Mouse (Mus musculus) limb, embryonic 14.5 days (tissue): ENCODE results near the gene Oas1g. TPM values are rescaled to one million over a fixed set of nuclear protein-coding genes. Genes with fewer than 3 reads are reported as not detected.

Source experiments
- ATAC-seq: fragments of 200-750 bp; cut with Nextera tagmentation; 2 replicates; pipeline ENCODE4 v1.8.0; 2017; ENCODE audit warnings: low read depth, moderate number of reproducible peaks, moderate TSS enrichment; ENCODE audit not compliant: low FRiP score
- DNase-seq: peaks from one replicate; pipeline ENCODE4 v3.0.0-alpha.2; 2015; ENCODE audit warnings: low spot score
- H3K27ac ChIP-seq: fragments of 300-500 bp; sonication (generic); replicated peaks from 2 replicates; pipeline ENCODE4 v1.5.1; 2014; ENCODE audit warnings: low read depth, mild to moderate bottlenecking, low read length, moderate library complexity, mixed read lengths
- H3K27me3 ChIP-seq: fragments of 300-500 bp; sonication (generic); 2 replicates; pipeline ENCODE4 v1.6.1; 2014; ENCODE audit warnings: low read length, mixed read lengths; ENCODE audit not compliant: control insufficient read depth, insufficient read depth
- H3K36me3 ChIP-seq: fragments of 300-500 bp; sonication (generic); 2 replicates; pipeline ENCODE4 v1.6.1; 2014; ENCODE audit warnings: mild to moderate bottlenecking, low read length, moderate library complexity, mixed read lengths; ENCODE audit not compliant: control insufficient read depth, insufficient read depth
- H3K4me1 ChIP-seq: fragments of 300-500 bp; sonication (generic); 2 replicates; pipeline ENCODE4 v1.6.1; 2014; ENCODE audit warnings: antibody characterized with exemption, low read length, mixed read lengths; ENCODE audit not compliant: control insufficient read depth, insufficient read depth
- H3K4me2 ChIP-seq: fragments of 300-500 bp; sonication (generic); replicated peaks from 2 replicates; pipeline ENCODE4 v1.6.1; 2014; ENCODE audit warnings: low read depth, mild to moderate bottlenecking, low read length, moderate library complexity; ENCODE audit not compliant: severe bottlenecking
- H3K4me3 ChIP-seq: fragments of 300-500 bp; sonication (generic); replicated peaks from 2 replicates; pipeline ENCODE4 v1.5.1; 2014; ENCODE audit warnings: low read length
- H3K9ac ChIP-seq: fragments of 300-500 bp; sonication (generic); 2 replicates; pipeline ENCODE4 v1.6.1; 2014; ENCODE audit warnings: mild to moderate bottlenecking, low read depth, low read length, moderate library complexity; ENCODE audit not compliant: severe bottlenecking
- H3K9me3 ChIP-seq: fragments of 300-500 bp; sonication (generic); 2 replicates; pipeline ENCODE4 v1.6.1; 2016; ENCODE audit warnings: low read length; ENCODE audit not compliant: control insufficient read depth
- POLR2A ChIP-seq: fragments of 200-500 bp; IDR thresholded peaks from 2 replicates; pipeline ENCODE4 v1.8.0; 2012; ENCODE audit warnings: inconsistent platforms, mild to moderate bottlenecking, moderate library complexity, borderline replicate concordance; ENCODE audit not compliant: insufficient read depth, insufficient read length; ENCODE audit errors: extremely low read depth
- WGBS: fragments of 180-500 bp; shearing (Covaris S2); extraction: QIAGEN DNeasy Blood & Tissue Kit; methylation state at CpG from one replicate; pipeline ENCODE4 v1.1.7; 2014; 5-methylcytosine and 5-hydroxymethylcytosine counted together
- polyA plus RNA-seq, 2 experiments: library from polyadenylated mRNA; depleted of rRNA in 1 of 2; stranded (reverse) in 1 of 2; unstranded in 1 of 2; fragments of >200 nt; fragmentation: Nextera tagmentation in 1 of 2; extraction: Ambion mirVana in 1 of 2; gene quantifications; 2 replicates each; pipeline versions ENCODE4 v1.2.1 to v1.2.3; 2012 to 2014

The Oas1g gene
- polyA plus RNA-seq, 2 experiments: 0.72 TPM; not detected in 1

DNA sequence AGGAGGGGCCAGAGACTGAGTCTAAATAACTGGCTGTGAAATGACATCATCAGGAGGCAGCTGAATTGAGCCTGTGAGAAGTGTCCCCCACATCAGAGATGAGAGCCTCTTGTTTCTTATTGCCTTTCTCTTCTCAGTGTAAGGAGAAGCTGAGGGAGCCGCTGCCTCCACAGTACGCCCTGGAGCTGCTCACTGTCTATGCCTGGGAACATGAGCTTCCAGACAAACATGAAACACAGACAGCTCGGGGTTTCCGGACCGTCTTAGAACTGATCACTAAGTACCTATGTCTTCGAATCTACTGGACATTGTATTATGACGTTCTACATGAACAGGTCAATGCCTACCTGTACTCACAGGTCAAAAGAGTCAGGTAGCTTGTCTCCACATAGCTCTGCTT lies 16.6 kb downstream of the Oas1g start:
- Histone ChIP-seq H3K4me3 (no peak overlapping the region), H3K36me3 (no peaks in the 10 kb centered on the region), H3K27ac (no peak overlapping the region), H3K9me3 (no peaks in the 10 kb centered on the region), H3K27me3 (no peaks in the 10 kb centered on the region), H3K4me1 (no peaks in the 10 kb centered on the region), H3K9ac (no peak overlapping the region), H3K4me2 (no peak overlapping the region)
- 79% methylated on average over 7 of the region's 7 CpGs for WGBS
- DNase-seq (no peak), ATAC-seq (no peak)
- TF ChIP-seq POLR2A: no peak

DNA sequence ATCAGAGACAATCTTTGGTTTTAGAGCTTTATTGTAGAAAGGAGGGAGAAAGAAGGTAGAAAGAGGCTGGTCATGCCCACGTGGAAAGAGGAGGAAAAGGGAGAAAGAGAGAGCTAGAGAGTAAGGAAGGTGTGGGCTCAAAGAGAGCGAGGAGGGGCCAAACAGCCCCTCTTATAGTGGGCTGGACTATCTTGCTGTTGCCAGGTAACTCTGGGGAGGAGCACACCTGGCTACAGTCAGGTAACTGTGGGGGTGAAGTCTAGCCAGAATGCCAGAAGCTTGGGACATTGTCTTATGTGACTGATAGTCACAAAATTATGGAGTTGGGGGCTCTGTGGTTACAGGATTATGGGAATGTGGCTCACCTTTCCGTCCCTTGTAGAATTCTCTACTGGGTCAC lies 17.3 kb downstream of the Oas1g start:
- 67% methylated on average over 3 of the region's 3 CpGs for WGBS
- Histone ChIP-seq H3K4me2 (no peak overlapping the region), H3K27me3 (no peaks in the 10 kb centered on the region), H3K9me3 (no peaks in the 10 kb centered on the region), H3K4me3 (no peak overlapping the region), H3K36me3 (no peaks in the 10 kb centered on the region), H3K9ac (no peak overlapping the region), H3K4me1 (no peaks in the 10 kb centered on the region), H3K27ac (no peak overlapping the region)
- no peak for ATAC-seq
- TF ChIP-seq POLR2A: no peak
- no peak for DNase-seq

DNA sequence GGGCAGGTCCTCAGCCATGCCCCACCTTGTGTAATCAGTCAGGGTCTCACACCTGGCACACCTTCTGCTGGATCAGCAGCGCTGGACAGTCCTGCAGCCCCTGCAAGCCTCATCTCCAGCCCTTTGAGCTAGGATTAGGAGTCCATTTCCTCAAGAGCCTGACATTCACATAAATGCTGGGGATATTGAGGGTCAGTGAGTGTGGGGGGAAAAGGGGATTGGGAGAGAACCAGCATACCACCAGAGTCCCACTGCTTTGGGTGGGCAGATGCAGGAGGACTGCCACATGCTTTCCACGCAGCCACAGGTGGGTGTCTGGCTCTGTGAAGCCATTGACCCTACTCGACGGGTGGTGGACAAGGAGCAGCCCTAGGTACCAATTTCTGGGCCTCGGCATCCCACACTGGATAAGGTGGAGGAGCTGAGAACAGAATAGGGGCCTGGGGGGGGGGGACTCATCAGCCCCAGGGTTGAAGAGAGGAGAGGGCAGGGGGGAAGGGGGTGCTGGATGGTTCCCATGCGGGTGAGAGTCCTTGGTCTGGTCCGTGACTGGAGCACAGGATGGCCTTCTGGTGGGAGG lies 17.9 kb downstream of the Oas1g start:
- H3K9ac ChIP-seq: no peak overlapping the region
- DNase-seq: no peak
- 79% methylated on average over 7 of the region's 7 CpGs for WGBS
- no peaks in the 10 kb centered on the region for H3K36me3 ChIP-seq
- no peaks in the 10 kb centered on the region for H3K4me1 ChIP-seq
- no peaks in the 10 kb centered on the region for H3K27me3 ChIP-seq
- H3K27ac ChIP-seq: no peak overlapping the region
- no peaks in the 10 kb centered on the region for H3K9me3 ChIP-seq
- no peak for TF ChIP-seq POLR2A
- no peak for ATAC-seq
- no peak overlapping the region for H3K4me3 ChIP-seq
- H3K4me2 ChIP-seq: no peak overlapping the region

DNA sequence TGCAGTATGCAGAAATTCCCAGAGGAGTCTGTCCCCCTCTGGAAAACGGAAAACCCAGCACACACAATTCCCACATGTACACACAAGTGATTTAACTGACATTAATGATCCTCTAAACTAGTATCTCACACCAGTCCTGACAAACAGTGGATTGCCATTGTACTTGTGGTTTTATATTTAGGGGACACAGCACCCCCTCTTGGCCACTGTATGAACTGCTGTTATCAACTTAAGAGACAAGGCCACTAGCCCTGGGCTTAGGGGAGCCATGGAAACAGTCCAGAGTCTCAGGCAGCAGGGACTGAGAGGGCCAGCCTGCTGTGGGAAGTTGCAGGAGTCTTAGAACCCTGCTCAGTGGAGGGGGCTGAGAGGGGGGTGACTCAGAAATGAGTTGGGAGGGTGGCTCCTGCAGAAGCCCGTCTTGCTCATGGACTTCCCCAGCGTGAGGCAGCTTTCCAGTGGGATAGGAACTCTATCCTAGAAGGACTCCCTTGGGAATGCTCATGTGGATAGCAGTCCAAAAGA lies 22.0 kb downstream of the Oas1g start:
- H3K9me3 ChIP-seq: no peaks in the 10 kb centered on the region
- DNase-seq (no peak), ATAC-seq (no peak)
- no peak overlapping the region for H3K4me2 ChIP-seq
- TF ChIP-seq POLR2A: no peak
- no peaks in the 10 kb centered on the region for H3K36me3 ChIP-seq
- no peak overlapping the region for H3K4me3 ChIP-seq
- no peak overlapping the region for H3K27ac ChIP-seq
- no peaks in the 10 kb centered on the region for H3K4me1 ChIP-seq
- no peak overlapping the region for H3K9ac ChIP-seq
- no peaks in the 10 kb centered on the region for H3K27me3 ChIP-seq
- 67% methylated on average over 3 of the region's 3 CpGs for WGBS

DNA sequence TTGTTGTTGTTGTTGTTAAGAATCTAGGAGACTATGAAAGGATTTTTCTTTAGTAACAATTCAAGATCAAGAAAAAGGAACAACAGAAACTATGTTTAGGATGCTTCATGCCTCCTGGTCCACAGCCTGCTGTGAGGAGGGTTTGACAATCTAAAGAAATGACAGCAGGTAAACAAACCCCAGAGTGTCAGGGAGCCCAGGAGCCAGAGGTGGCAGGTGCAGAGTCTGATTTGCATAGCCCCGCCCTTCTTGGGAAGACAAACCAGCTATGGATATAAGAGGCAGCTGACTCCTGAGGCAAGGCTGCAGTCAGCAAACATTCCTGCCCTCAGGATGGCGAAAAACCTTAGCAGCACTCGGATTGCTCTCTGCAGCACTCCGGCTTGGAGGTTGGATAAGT lies 26.3 kb downstream of the Oas1g start, which contains the start of gene Oas1h:
Gene Oas1h, plus strand, starts transcription at position 301 of the 400 bp plus-strand sequence.
- Histone ChIP-seq H3K27ac (no peak within 1 kb of the TSS), H3K9me3 (no peaks in the 10 kb centered on the region), H3K27me3 (no peaks in the 10 kb centered on the region), H3K4me2 (no peak within 1 kb of the TSS), H3K4me1 (no peaks in the 10 kb centered on the region), H3K36me3 (no peaks in the 10 kb centered on the region), H3K9ac (no peak within 1 kb of the TSS), H3K4me3 (no peak within 1 kb of the TSS)
- no peak for TF ChIP-seq POLR2A
- ATAC-seq: no peak
- 56% methylated on average over 4 of the region's 4 CpGs for WGBS
- DNase-seq: no peak

DNA sequence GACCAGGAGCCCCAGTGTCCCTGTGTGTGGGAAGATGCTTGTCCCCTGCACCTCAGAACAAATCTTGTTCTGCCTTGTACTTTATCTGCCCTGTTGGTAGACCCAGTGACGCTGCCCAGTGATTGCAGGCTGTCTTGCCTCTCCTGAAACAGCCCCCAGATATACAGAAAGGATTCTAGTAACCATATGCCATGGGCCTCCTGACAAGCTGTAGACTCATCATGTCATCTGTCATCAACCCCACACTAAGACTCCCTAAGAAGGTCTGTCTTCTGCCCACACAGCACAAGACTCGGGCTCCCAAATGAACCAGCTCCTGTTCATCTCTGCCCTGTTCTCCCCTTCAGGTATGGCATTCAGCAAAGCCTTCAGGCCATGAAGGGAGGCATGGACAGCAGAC lies 28.2 kb downstream of the Oas1g start:
- Histone ChIP-seq H3K4me2 (no peak overlapping the region), H3K36me3 (no peaks in the 10 kb centered on the region)
- 76% methylated on average over 2 of the region's 2 CpGs for WGBS

More for the DNA sequence above, 28.2 kb downstream of the Oas1g start:
- no peak overlapping the region for H3K27ac ChIP-seq
- no peak for TF ChIP-seq POLR2A
- no peaks in the 10 kb centered on the region for H3K27me3 ChIP-seq
- ATAC-seq: no peak
- H3K4me3 ChIP-seq: no peak overlapping the region
- DNase-seq: no peak
- no peak overlapping the region for H3K9ac ChIP-seq
- H3K4me1 ChIP-seq: no peaks in the 10 kb centered on the region
- H3K9me3 ChIP-seq: peaks cover 5% of the 10 kb centered on the region
